Mouse (Mus musculus): ENCODE measurements around the gene Fcgr2b. TPM values are rescaled to one million over a fixed set of nuclear protein-coding genes. Genes with fewer than 3 reads are reported as not detected.
"Not testable (repeated sequence)": the region's sequence is repeated elsewhere in the genome, so short reads cannot be mapped to it uniquely, and the experiment has no call there.

The Fcgr2b gene
- polyA plus RNA-seq, 1 experiment from 2014 or later = 3.0 TPM

- ATAC-seq (ENCODE audit: low read depth) = no peak
- Histone ChIP-seq H3K36me3 (ENCODE audit: control insufficient read depth, insufficient read depth, low read length) (no peaks in the 10 kb centered on the region), H3K27ac (ENCODE audit: low read length) (no peak overlapping the region), H3K4me3 (ENCODE audit: low read length) (no peak overlapping the region), H3K9me3 (ENCODE audit: control insufficient read depth, low read length) (no peaks in the 10 kb centered on the region), H3K4me2 (ENCODE audit: low read depth, low read length) (no peak overlapping the region), H3K4me1 (replicated peaks; ENCODE audit: control insufficient read depth, insufficient read depth, low read length) (no peaks in the 10 kb centered on the region), H3K27me3 (ENCODE audit: control insufficient read depth, insufficient read depth, low read depth, low read length) (no peaks in the 10 kb centered on the region), H3K9ac (ENCODE audit: low read length) (no peak overlapping the region)
- WGBS = 74% methylated on average over 4 of the region's 4 CpGs
Measured at GRCm38 (mm10) chr1:170983066-170983465, 6.7 kb upstream of the Fcgr2b start.

GRCm38 (mm10) chr1:170982301-170982700 lies 6.0 kb upstream of the Fcgr2b start:
- H3K36me3 ChIP-seq (ENCODE audit: control insufficient read depth, insufficient read depth, low read length) = no peaks in the 10 kb centered on the region
- no peaks in the 10 kb centered on the region for H3K4me1 ChIP-seq (replicated peaks; ENCODE audit: control insufficient read depth, insufficient read depth, low read length)
- H3K4me3 ChIP-seq (ENCODE audit: low read length) = no peak overlapping the region
- H3K4me2 ChIP-seq (ENCODE audit: low read depth, low read length) = no peak overlapping the region
- no peaks in the 10 kb centered on the region for H3K27me3 ChIP-seq (ENCODE audit: control insufficient read depth, insufficient read depth, low read depth, low read length)
- H3K9me3 ChIP-seq (ENCODE audit: control insufficient read depth, low read length) = no peaks in the 10 kb centered on the region
- WGBS = 66% methylated on average over 2 of the region's 2 CpGs
- no peak overlapping the region for H3K27ac ChIP-seq (ENCODE audit: low read length)
- H3K9ac ChIP-seq (ENCODE audit: low read length) = no peak overlapping the region
- ATAC-seq (ENCODE audit: low read depth) = no peak

DNA sequence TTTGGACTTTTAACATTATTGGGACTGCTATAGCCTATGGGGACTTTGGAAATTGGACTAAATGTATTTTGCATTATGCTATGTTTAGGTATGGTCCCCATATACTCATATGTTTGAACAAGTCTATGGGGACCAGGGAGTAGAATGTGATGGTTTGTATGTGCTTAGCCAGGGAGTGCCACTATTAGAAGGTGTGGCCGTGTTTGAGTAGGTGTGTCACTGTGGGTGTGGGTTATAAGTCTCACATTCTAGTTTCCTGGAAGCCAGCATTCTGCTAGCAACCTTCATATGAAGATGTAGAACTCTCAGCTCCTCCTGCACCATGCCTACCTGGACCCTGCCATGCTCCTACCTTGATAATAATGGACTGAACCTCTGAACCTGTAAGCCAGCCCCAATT lies 5.3 kb upstream of the Fcgr2b start:
- H3K36me3 ChIP-seq (ENCODE audit: control insufficient read depth, insufficient read depth, low read length); H3K27me3 ChIP-seq (ENCODE audit: control insufficient read depth, insufficient read depth, low read depth, low read length); H3K9me3 ChIP-seq (ENCODE audit: control insufficient read depth, low read length); H3K27ac ChIP-seq (ENCODE audit: low read length); H3K4me3 ChIP-seq (ENCODE audit: low read length); ATAC-seq (ENCODE audit: low read depth); H3K4me1 ChIP-seq (replicated peaks; ENCODE audit: control insufficient read depth, insufficient read depth, low read length); H3K4me2 ChIP-seq (ENCODE audit: low read depth, low read length); H3K9ac ChIP-seq (ENCODE audit: low read length): not testable (repeated sequence)
- 74% methylated on average over 1 of the region's 1 CpGs for WGBS

DNA sequence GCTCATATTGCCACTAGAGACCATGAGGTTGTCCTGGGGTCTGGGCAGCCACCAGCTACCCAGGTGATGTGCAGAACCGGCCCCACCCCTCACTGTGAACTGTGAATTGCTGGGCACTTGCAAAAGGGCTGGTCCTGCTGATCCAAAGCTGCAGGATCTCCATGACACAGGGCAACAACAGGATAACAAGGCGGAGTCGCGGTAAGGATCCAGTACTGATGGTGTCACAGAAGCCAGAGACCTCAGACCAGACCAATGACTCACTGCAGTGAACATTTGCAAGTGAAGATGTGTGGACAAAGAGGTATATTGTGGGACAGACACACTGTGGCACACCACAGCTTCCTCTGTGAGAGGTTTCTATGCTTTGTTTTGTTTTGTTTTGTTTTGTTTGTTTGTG lies 2.3 kb upstream of the Fcgr2b start:
- Histone ChIP-seq H3K27ac (ENCODE audit: low read length) (no peak overlapping the region), H3K9ac (ENCODE audit: low read length) (no peak overlapping the region), H3K4me2 (ENCODE audit: low read depth, low read length) (no peak overlapping the region), H3K4me1 (replicated peaks; ENCODE audit: control insufficient read depth, insufficient read depth, low read length) (no peaks in the 10 kb centered on the region), H3K27me3 (ENCODE audit: control insufficient read depth, insufficient read depth, low read depth, low read length) (no peaks in the 10 kb centered on the region), H3K36me3 (ENCODE audit: control insufficient read depth, insufficient read depth, low read length) (no peaks in the 10 kb centered on the region), H3K4me3 (ENCODE audit: low read length) (no peak overlapping the region), H3K9me3 (ENCODE audit: control insufficient read depth, low read length) (no peaks in the 10 kb centered on the region)
- WGBS = 82% methylated on average over 4 of the region's 4 CpGs
- ATAC-seq (ENCODE audit: low read depth) = no peak

DNA sequence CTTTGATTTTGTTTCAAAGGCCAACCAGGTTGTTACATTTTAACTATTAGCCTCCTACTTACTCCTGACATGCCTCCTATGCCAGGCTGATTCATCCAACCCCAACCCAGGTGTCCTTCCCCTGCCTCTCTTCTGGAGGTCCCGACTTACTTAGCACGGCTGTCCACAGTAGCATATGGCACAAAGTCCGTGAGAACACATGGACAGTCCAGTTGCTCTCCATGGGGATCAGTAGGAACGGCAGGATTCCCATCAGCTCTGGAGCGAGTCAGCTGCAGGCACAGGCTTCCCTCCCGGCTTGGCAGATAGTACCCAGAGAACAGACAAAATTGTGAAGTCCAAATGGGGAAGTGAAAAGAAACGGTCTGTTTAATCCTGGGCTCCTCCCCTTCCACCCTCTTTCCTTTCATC lies 591 bp downstream of the Fcgr2b start:
- WGBS = 63% methylated on average over 7 of the region's 7 CpGs
- Histone ChIP-seq H3K36me3 (ENCODE audit: control insufficient read depth, insufficient read depth, low read length) (no peaks in the 10 kb centered on the region), H3K27me3 (ENCODE audit: control insufficient read depth, insufficient read depth, low read depth, low read length) (no peaks in the 10 kb centered on the region), H3K9me3 (ENCODE audit: control insufficient read depth, low read length) (no peaks in the 10 kb centered on the region), H3K4me1 (replicated peaks; ENCODE audit: control insufficient read depth, insufficient read depth, low read length) (no peaks in the 10 kb centered on the region), H3K4me2 (ENCODE audit: low read depth, low read length) (no peak overlapping the region), H3K9ac (ENCODE audit: low read length) (no peak overlapping the region), H3K27ac (ENCODE audit: low read length) (no peak overlapping the region), H3K4me3 (ENCODE audit: low read length) (no peak overlapping the region)
- no peak for ATAC-seq (ENCODE audit: low read depth)

DNA sequence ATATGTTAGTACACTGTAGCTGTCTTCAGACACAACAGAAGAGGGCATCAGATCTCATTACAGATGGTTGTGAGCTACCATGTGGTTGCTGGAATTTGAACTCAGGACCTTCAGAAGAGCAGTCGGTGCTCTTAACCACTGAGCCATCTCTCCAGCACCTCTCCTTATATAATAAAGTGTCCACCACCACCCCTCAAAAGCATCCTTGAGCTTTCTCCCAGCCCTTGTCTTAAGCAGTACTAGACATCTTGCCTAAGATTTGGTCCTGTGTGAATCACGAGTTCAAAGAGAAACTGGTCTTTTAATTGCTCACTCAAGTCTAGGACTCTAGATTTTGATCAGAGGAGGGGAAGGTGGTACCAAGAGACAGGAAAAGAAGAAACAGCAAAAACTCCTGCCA lies 997 bp downstream of the Fcgr2b start:
- H3K4me2 ChIP-seq (ENCODE audit: low read depth, low read length); H3K27me3 ChIP-seq (ENCODE audit: control insufficient read depth, insufficient read depth, low read depth, low read length); H3K9me3 ChIP-seq (ENCODE audit: control insufficient read depth, low read length); ATAC-seq (ENCODE audit: low read depth); H3K36me3 ChIP-seq (ENCODE audit: control insufficient read depth, insufficient read depth, low read length); H3K27ac ChIP-seq (ENCODE audit: low read length); H3K4me3 ChIP-seq (ENCODE audit: low read length); H3K4me1 ChIP-seq (replicated peaks; ENCODE audit: control insufficient read depth, insufficient read depth, low read length); H3K9ac ChIP-seq (ENCODE audit: low read length): not testable (repeated sequence)
- WGBS = 67% methylated on average over 2 of the region's 2 CpGs

- H3K4me3 ChIP-seq (ENCODE audit: low read length) = no peak overlapping the region
- H3K36me3 ChIP-seq (ENCODE audit: control insufficient read depth, insufficient read depth, low read length) = no peaks in the 10 kb centered on the region
- no peak overlapping the region for H3K4me2 ChIP-seq (ENCODE audit: low read depth, low read length)
- no peak for ATAC-seq (ENCODE audit: low read depth)
- no peaks in the 10 kb centered on the region for H3K27me3 ChIP-seq (ENCODE audit: control insufficient read depth, insufficient read depth, low read depth, low read length)
- H3K9me3 ChIP-seq (ENCODE audit: control insufficient read depth, low read length) = no peaks in the 10 kb centered on the region
- no peaks in the 10 kb centered on the region for H3K4me1 ChIP-seq (replicated peaks; ENCODE audit: control insufficient read depth, insufficient read depth, low read length)
- H3K27ac ChIP-seq (ENCODE audit: low read length) = no peak overlapping the region
- WGBS = 94% methylated on average over 2 of the region's 2 CpGs
- H3K9ac ChIP-seq (ENCODE audit: low read length) = no peak overlapping the region
Measured at GRCm38 (mm10) chr1:170974736-170975135, 1.6 kb downstream of the Fcgr2b start.

- Histone ChIP-seq H3K27ac (ENCODE audit: low read length) (no peak overlapping the region), H3K9ac (ENCODE audit: low read length) (no peak overlapping the region), H3K4me2 (ENCODE audit: low read depth, low read length) (no peak overlapping the region), H3K9me3 (ENCODE audit: control insufficient read depth, low read length) (no peaks in the 10 kb centered on the region), H3K27me3 (ENCODE audit: control insufficient read depth, insufficient read depth, low read depth, low read length) (no peaks in the 10 kb centered on the region), H3K4me3 (ENCODE audit: low read length) (no peak overlapping the region), H3K4me1 (replicated peaks; ENCODE audit: control insufficient read depth, insufficient read depth, low read length) (no peaks in the 10 kb centered on the region), H3K36me3 (ENCODE audit: control insufficient read depth, insufficient read depth, low read length) (no peaks in the 10 kb centered on the region)
- ATAC-seq (ENCODE audit: low read depth) = no peak
- WGBS = 78% methylated on average over 8 of the region's 8 CpGs
Measured at GRCm38 (mm10) chr1:170974171-170974570, 2.2 kb downstream of the Fcgr2b start.

DNA sequence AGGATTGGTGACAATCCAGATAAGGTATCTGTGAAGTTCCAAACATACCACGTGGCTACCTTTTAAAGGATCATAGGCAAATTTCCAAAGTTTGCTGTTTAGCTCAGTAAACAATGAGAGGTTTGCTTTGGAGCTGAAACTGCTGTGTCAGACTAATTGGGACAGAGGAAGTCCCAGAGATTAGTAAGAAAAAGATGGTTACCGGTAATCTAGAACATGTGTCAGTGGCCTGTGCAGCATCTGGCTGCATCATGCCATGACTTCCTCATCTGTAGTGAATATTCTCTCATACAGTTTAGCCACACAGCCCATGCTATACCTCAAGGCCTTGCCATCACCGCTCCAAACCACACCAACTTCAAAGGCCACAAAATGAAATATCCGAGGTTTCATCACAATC lies 3.4 kb downstream of the Fcgr2b start:
- H3K9ac ChIP-seq (ENCODE audit: low read length) = no peak overlapping the region
- H3K4me3 ChIP-seq (ENCODE audit: low read length) = no peak overlapping the region
- H3K4me1 ChIP-seq (replicated peaks; ENCODE audit: control insufficient read depth, insufficient read depth, low read length) = no peaks in the 10 kb centered on the region
- H3K4me2 ChIP-seq (ENCODE audit: low read depth, low read length) = no peak overlapping the region
- no peaks in the 10 kb centered on the region for H3K36me3 ChIP-seq (ENCODE audit: control insufficient read depth, insufficient read depth, low read length)
- 65% methylated on average over 4 of the region's 4 CpGs for WGBS
- no peak for ATAC-seq (ENCODE audit: low read depth)
- no peaks in the 10 kb centered on the region for H3K9me3 ChIP-seq (ENCODE audit: control insufficient read depth, low read length)
- no peaks in the 10 kb centered on the region for H3K27me3 ChIP-seq (ENCODE audit: control insufficient read depth, insufficient read depth, low read depth, low read length)
- H3K27ac ChIP-seq (ENCODE audit: low read length) = no peak overlapping the region

DNA sequence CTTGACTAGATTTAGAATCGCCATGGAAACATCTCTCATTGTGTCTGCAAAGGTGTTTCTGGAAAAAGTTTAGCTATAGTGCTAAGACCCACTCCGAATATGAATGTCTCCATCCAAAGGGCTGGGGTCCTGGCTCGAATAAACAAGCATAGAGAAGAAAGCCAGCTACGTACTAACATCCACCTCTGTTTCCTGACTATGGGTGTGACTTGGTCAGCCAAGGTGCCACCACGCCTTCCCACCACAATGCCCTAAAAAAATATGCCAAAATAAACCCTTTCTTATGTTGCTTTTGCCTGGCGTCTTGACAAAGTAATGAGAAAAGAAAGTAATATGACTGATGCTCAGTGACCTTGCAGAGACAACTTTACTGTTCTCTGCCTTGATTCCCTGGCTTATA lies 3.9 kb downstream of the Fcgr2b start:
- 72% methylated on average over 6 of the region's 6 CpGs for WGBS
- ATAC-seq (ENCODE audit: low read depth) = no peak

More for the DNA sequence above, 3.9 kb downstream of the Fcgr2b start:
- Histone ChIP-seq H3K27ac (ENCODE audit: low read length) (no peak overlapping the region), H3K4me1 (replicated peaks; ENCODE audit: control insufficient read depth, insufficient read depth, low read length) (no peaks in the 10 kb centered on the region), H3K36me3 (ENCODE audit: control insufficient read depth, insufficient read depth, low read length) (no peaks in the 10 kb centered on the region), H3K27me3 (ENCODE audit: control insufficient read depth, insufficient read depth, low read depth, low read length) (no peaks in the 10 kb centered on the region), H3K4me3 (ENCODE audit: low read length) (no peak overlapping the region), H3K9ac (ENCODE audit: low read length) (no peak overlapping the region), H3K9me3 (ENCODE audit: control insufficient read depth, low read length) (no peaks in the 10 kb centered on the region), H3K4me2 (ENCODE audit: low read depth, low read length) (no peak overlapping the region)
